Mouse (Mus musculus) lung, postnatal 4 days (tissue): ENCODE measurements around the gene Tmem169.

ENCODE experiments used
- DNase-seq, 2 experiments: peaks; one replicate each; pipeline ENCODE4 v3.0.0; 2021

Tmem169 gene

DNA sequence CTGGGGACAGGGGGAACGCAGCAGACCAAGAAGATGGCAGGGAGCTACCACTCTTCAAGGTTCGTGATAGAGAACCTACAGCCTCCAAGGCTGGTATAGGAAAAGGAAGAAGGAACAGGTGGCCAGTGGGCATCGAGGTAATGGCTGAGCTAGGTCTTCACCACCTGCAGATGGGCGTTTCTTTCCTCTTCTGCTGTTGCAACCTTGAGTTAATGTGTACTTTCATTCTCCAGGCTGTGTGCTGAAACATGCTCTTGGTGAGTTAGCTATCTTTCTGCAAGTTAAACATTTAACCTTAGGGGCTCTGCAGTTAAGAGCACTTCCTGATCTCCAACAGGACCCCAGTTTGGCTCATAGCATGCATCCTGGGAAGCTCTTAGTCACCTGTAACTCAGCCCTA is 3.7 kb downstream of the Tmem169 start:
- DNase-seq = no peak

DNA sequence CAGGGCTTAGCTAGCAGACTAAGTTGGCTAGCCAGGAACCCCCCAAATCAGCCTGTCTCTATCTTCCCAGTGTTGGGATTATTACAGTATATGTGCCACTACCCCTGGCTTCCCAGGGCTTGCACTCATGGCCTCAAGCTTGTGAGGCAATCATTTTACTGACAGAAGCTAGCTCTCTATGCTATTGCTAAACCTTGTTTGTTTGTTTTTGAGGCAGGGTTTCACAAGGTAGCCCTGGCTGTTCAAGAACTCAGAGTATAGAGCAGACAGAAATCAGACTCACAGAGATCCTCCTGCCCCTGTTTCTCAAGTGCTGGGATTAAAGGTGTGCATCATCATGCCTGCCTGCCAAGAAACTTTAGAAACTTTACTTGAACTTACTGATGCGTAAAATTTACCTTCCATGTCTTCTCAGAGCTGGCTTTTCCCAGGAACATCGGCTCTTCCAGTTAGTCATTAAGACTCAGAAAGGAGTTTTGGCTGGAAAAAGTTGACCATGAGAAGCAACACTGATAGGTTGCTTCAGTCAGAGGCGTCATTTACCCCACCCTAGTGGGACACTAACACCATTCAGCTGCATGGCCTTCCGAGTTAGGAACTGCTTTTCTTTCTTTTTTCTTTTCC is 4.5 kb downstream of the Tmem169 start:
- DNase-seq = no peak

DNA sequence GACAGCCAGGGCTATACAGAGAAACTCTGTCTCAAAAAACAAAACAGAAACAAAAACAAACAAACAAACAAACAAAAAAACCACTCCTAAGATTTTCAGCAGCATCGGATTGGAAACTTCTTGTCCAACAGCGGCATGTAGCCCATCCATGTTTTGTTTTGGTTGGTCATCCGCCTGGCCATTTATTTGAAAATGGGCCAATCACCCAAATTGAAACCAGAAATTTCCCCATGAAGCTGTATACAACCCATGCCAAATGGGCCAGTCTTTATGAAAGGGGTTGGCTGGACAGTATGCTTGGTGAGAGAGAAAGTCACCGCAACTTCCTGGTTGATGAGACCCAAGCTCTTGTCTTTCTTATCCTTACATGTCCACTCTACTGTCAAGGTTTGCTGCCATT is 6.7 kb downstream of the Tmem169 start:
- DNase-seq = no peak

DNA sequence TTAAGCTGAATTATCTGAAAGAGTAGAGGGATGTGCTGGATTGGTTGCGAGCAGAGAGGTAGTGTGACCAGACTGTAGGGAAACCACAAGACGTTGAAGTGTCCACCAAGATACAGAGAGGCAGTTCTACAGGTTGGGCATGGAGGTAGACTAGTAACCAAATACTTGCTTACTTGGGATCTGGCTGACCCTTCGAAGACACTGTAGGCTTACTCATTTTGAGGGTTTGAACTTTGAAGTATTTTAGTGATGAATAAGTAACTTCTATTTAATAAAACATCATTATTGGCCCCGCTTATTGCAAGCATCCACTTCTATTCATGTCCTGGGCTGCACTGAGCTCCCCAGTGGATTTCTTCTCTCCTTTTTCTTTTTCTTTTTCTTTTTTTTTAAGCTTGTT is 7.3 kb downstream of the Tmem169 start:
- no peak for DNase-seq

DNA sequence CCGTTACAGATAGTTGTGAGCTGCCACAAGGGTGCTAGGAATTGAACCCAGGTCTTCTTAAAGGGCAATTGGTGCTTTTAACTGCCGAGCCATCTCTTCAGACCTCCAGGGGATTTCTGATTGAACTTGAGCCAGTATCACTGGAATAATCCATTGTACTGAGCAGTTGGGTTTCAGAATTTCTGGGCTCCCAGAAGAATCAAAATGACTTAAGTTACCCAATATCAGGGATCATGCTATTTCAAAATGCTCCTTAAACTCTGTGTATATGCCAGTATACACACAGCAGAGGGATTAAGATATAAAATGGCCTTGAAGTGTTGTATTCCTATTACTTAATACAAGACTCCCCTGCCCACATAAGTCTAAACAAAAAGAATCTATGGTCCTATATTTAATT is 7.8 kb downstream of the Tmem169 start:
- DNase-seq = no peak

DNA sequence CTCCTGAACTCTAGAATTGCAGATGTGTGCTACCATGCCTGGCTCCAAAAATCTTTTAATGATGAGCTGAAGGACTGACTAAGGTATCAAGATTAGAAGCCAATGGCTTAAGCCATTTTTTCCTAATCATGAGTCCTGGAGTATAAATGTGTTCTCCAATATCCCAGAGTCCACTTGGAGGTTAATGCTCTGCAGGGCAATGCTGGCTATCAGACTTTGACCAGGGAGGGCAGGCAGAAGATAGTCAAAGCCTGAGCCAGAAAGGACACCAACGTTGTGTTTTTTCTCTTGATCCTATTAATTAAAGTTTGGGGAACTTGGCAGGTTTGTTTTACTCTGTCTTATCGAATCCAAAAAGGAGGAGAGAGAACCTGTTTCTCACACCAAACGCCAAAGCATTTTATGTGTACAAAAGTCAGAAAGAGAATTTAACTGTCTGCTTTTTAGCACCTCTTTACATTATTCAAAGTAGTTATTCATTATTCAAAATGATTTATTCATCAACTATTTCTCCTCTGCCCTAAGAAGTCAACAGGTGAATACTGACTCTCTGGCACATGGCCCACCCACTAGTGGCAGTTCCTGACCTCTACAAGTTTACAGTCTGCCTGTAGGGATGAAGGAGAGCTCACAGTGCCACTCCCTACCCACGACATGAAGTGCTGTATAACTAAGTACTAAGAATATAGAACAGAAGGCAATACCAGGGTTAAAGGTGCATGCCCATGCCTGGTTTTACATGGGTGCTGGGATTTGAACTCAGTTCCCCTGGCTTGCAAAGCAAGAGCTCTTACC is 9.9 kb downstream of the Tmem169 start:
- DNase-seq = no peak

DNA sequence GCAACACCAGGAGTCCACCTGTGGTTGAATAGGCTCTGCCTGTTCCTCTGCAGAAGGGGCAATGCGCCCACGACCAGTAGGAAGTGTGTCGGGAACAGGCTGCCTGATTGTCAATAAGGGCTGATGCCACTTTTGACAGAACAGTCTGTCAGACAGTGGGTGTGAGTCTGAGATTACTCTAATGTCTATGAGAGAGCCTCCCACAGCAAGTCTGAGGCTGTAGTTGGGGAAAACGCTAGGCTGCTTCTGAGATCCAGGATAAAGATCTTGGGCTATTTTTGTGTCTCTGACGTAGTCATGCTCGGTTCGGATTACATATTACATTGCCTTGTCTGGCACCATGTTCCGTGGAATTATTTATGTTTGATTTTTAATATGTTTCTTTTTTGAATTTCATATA is 11.6 kb downstream of the Tmem169 start:
- no peak for DNase-seq

DNA sequence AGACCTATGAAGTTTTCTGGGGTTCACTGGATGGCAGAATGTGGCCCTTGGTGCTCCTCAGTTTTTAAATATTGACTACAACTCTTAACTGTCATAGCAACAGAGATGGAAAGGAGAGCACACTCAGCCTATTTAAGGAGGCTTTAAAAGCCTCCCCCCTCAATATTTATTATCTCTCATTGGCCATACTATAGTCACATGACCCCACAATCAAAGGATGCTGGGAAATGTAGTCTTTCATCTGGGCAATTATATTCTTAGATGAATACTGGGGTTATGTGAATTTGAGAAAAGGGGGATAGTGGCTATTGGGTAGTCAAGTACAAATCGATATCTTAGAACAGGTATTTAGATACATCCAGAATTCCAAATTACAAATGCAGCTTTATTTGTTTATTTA is 17.7 kb downstream of the Tmem169 start:
- DNase-seq = no peak

DNA sequence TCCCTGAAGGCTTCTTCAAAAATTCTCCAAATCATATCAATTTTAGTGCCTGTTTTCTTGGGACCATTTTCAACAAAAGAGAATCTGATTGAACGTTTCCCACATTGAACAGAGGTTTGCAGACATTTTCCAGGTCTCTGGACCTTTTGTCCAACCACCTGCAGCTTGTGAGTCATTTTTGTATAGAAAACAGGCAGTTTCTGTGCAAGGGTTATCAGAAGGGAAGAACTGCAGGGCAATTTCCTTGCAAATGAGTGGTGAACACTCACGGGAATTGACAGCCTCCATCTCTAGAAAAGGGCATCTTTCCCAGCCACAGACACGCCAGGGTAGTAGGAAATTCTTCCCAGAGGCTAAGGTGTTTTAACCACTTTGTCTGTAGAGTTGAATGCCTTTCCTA is 22.1 kb downstream of the Tmem169 start:
- DNase-seq = no peak

DNA sequence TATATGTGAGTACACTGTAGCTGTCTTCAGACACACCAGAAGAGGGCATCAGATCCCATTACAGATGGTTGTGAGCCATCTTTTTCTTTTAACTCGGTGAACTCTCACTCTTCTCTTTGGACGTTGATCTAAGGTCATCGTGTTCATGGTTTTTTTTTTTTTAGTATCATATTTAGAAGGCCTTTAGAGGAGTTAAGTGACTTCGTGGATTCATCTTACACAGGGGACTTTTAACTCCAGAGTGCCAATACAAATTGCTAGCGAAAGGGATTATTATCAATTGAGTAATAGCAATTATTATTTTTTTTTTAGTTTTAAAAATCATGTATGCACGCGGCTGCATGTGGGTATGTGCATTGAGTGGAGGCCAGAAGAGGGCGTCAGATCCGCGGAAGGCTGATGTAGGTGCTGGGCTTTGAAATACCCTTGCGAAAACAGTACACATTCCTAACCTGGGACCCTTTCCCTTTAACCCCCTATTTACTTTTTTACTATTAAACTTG is 22.6 kb downstream of the Tmem169 start:
- DNase-seq = peak; percentile 36 to 54

DNA sequence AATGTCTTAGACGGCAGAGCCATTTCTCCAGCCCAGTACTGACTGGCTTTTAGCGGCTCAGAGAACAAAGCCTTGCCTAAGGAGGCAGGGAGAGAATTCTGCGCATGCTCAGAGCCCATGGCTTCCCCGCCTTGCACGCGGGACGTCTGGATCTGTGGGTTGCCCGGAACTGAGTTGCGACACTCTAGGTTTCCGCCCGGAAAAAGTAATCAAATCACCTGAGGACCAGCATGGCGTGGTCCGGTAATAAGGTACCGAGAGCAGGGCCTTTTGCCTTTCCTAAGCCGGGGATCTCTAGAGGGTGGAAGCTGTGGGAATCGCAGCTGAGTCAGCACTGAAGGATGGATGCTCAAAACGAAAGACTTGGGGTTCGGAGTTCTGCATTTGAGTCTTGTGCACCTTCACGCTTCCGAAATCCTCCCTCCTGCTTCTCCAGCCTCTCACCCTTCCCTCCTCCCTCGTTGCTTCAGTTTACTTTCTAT is 23.2 kb downstream of the Tmem169 start, which contains the start of gene Xrcc5:
Gene Xrcc5 (plus strand): TSS at position 105 of the 482 bp plus-strand sequence.
- DNase-seq = peak; percentile 91 to 93

DNA sequence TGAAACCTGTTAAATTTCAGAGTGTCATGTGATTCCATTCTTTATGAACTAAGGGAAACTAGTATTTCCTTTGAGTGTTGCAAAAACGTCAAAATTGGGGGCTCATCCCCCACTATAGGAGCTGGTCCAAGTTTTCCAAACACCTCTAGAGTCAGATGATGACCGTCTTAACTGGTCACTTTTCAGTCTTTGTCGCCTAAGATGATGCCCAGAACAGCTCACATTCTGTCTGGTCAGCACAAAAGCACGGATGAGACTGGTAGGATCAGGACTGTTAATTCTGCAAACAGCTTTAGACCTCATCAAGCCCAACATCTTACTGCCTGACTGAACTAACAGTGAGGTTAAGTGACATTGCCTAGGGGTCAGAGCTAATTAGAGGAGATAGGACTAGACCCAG is 24.8 kb downstream of the Tmem169 start:
- DNase-seq = no peak

DNA sequence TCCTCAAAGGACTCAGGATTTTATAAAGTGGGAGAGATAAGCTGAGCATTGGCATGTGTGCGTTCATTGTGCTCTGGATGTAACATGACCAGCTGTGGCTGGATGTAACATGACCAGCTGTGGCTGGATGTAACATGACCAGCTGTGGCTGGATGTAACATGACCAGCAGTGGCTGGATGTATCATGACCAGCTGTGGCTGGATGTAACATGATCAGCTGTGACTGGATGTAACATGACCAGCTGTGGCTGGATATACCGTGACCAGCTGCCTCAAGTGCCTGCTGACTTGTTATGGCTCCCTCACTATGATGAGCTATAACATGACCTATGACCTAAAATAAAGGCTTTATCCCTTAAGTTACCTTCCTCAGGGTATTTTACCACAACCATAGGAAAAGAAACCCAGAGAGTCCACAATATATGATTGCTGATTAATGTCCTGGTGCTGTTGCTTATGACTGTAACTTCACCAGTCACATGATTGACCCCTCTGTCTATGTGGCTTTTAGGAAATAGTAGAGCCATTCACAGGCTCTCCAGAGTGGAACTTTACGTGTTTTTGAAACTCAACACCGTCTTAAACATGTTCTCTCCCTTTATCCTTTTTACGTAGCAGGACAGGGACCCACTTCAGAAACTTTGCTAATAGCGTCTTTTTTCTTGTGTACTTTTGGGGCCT is 25.7 kb downstream of the Tmem169 start:
- DNase-seq = no peak

DNA sequence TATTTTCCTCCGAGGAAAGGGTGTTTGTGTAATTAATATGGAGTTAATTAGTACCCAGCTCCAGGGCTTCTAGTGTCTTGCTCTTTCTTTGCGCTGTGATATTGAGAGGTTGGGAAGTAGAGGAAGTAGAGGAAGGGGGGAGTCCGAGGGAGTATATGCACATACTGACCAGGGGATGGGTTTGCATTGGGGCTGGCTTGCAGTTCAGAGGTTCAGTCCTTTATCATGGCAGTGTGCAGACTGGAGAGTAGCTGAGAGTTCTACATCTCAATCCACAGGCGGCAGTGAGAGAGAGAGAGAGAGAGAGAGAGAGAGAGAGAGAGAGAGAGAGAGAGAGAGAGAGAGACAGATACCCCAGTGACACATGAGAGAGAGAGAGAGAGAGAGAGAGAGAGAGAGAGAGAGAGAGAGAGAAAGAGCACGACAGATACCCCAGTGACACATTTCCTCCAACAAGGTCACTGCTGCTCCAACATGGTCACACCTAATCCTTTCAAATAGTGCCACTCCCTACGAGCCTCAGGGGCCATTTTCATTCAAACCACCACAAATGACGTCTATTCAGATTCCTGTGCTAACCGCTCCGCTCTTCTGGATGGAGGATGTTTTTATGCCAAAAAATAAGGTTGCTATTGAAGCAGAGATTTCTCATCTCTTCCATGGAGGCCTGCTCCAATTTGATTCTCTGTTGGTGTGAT is 28.7 kb downstream of the Tmem169 start:
- no peak for DNase-seq

DNA sequence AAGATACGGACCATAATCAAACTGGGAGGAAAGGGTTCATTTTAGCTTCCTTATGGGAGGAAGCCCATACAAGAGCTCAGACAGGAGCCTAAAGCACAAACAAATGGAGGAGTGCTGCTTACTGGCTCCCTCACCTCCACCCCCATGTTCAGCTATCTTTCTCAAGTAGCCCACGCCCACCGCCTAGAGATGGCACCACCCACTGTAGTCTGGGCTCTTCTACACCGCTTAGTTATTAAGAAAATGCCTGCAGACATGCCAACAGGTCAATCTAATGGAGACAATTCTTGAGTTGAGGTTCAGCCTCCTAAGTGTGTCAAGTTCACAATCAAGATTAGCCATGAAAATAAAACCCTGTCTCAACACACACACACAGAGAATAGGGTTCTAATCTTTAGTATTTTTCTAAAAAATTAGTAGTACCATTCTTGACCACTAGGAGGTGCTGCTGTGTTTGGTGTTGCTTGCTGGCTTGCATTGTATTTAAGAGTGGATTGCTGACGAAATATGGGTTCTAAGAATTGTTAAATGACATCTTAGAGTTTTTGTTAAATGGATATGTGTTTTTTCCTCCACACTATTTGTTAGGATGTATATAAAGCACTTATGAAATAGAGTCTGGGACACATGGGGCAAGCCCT is 29.4 kb downstream of the Tmem169 start:
- DNase-seq = no peak

DNA sequence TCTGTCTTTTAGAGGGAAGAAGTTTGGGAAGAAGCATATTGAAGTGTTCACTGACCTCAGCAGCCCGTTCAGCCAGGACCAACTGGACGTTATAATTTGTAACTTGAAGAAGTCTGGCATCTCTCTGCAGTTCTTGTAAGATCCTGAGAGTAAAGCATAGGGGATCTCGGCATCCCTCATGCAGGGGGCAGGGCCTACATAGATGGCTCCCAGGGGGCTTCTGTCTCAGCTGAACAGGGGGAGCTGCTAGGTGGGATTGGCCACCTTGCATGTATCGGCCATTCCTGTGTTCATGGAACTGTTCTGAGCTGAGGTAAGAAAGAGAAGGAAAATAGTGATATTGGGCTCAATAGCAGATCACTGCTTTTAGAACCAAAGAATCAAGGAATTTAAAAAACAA is 31.3 kb downstream of the Tmem169 start:
- no peak for DNase-seq

DNA sequence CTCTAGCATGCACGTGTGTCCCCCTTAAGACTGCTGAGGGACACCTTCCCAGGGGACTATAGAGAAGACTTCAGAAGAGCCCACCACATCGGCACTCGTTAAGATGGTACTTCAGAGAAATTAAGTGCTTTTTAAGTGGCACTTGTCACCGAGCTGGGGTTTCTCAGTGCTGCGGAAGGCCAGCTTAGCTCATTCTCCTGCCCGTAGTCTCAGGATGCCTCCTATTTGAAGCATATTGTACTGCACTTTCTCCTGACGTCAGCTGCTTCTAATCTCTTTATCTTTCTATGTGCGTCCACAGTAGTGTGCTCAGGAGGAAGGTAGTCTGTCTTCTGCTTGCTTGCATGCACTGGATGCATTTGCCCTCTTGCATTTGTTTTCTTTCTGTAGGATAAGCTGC is 32.2 kb downstream of the Tmem169 start:
- no peak for DNase-seq

DNA sequence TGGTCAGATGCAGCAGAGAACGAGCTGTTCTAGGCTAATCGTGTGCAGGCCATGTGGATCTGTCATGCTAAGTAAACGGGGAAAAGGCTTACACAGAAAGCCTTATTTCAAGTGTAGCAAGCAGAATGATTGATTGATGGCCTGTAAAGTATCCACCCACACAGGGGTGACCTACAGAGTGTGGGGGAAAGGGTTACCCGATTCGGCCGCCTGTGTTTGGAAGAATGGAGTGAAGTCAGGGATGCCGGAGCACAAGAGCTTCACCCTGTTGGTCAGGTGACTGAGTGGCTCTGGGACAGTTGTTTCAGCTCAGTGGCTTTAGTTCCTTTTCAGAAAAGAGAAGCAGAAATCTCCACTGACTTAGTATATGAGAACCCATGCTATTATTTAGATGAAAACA is 32.7 kb downstream of the Tmem169 start:
- DNase-seq = no peak

DNA sequence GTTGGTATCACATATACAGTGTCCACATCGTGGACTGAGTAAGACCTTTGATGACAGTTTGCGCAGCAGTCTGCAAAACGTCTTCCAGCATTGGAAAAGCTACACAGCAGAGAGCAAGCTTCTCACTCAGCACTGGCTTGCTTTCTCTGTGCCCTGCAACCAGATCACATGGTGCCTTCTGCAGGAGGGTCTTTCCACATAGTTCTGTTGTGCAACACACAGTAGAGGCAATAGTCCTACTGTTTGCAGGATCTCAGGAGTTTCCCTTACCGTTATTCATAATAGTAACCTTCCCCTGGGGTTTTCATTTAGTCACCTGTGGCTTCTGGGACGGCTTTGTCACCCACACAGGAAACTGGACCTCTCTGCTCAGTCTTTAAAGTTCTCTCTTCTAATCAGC is 36.6 kb downstream of the Tmem169 start:
- peak in 1 of 2 experiments; percentile 22 for DNase-seq

DNA sequence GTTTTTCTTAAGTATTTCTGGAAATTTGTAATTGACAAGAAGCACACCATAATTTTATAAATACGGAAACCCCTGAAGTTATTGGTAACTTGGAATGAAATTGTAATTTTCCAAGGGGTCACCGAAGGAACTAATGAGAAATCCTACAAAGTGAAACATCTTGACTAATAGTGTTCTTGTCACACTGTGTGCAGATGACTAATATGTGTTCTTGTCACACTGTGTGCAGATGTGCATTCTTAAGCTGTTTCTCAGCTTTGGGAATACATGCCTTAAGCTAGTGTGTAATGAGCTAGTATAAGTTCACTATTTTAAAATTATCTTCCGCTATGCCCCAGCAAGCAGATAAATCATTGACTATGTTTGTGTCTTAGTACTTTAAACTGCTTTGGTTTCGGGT is 39.1 kb downstream of the Tmem169 start:
- DNase-seq = no peak

DNA sequence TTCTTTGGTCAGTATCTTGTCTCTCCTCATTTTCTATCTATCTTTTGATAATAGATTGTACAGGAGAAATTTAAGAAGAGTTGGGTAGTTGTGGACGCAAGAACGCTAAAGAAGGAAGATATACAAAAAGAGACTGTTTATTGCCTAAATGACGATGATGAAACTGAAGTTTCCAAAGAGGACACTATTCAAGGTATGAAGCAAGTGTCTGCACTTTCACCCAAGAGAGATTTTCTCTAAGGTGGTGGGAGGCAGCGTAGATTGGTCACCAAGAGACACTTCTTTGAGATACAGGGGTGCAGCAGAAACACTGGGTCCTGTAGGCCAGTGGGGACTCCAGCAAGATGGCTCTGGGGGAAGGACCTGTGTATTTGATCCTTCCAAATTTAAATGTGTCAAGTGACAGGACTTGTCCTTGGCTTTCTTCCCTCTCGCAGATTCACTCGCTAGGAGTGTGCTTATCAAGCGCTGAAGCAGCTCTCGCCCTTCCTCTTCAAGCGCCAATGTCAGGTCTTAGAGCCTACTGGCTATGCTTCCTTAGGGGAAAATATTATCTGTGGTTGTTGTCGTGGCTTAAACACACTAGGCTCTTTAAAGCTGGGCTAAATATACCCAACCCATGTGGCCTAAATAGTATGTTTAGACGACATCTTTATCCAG is 42.1 kb downstream of the Tmem169 start:
- no peak for DNase-seq

DNA sequence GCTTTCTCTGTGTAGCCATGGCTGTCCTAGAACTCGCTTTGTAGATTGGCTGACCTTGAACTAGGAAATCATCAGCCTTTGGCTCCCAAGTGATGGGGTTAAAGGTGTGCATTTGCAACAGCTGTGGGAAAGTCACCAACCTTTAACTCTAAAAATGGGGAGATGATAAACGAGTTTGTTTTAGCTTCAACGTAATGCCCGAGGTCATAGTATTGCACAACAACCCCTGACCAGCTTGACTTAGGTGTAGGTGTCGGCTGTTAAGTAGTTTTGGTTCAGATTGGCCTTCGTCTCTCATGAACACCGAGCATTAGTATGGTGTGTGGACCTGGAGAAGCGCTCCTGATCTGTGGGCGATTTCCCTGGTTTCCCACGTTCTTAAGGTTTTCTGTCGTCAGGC is 50.6 kb downstream of the Tmem169 start:
- DNase-seq = no peak
